Mouse (Mus musculus) CD8-positive naive resting alpha-beta T cell, adult 2 months (primary cell): ENCODE results near the gene Bnc1.

Experiments
- DNase-seq, 2 experiments: peaks; one replicate each; pipeline ENCODE4 v3.0.0; 2022; ENCODE audit warnings: low read depth in 2 of 2, low spot score in 2 of 2

The Bnc1 gene

GRCm38 (mm10) chr7:81992131-81993061 lies at the start of gene Bnc1:
Gene Bnc1 (minus strand): TSS chr7:81992292.
- no peak for DNase-seq

GRCm38 (mm10) chr7:82033347-82033746 lies 41.3 kb upstream of the Bnc1 start:
- DNase-seq, result no peak

GRCm38 (mm10) chr7:82029666-82030065 lies 37.6 kb upstream of the Bnc1 start:
- DNase-seq, result no peak

GRCm38 (mm10) chr7:82025802-82026201 lies 33.7 kb upstream of the Bnc1 start:
- DNase-seq, result no peak

GRCm38 (mm10) chr7:82023676-82024075 lies 31.6 kb upstream of the Bnc1 start:
- DNase-seq, result no peak

GRCm38 (mm10) chr7:82022404-82022803 lies 30.3 kb upstream of the Bnc1 start:
- DNase-seq, result no peak

GRCm38 (mm10) chr7:82018031-82018430 lies 25.9 kb upstream of the Bnc1 start:
- no peak for DNase-seq

- no peak for DNase-seq
Observed at GRCm38 (mm10) chr7:82016751-82017710, 24.9 kb upstream of the Bnc1 start.

GRCm38 (mm10) chr7:82012472-82012871 lies 20.4 kb upstream of the Bnc1 start:
- DNase-seq, result no peak

- no peak for DNase-seq
Observed at GRCm38 (mm10) chr7:82011534-82012401, 19.7 kb upstream of the Bnc1 start.

GRCm38 (mm10) chr7:82007151-82007550 lies 15.1 kb upstream of the Bnc1 start:
- no peak for DNase-seq

- no peak for DNase-seq
Observed at GRCm38 (mm10) chr7:82004228-82004627, 12.1 kb upstream of the Bnc1 start.

GRCm38 (mm10) chr7:81999816-82000215 lies 7.7 kb upstream of the Bnc1 start:
- no peak for DNase-seq

GRCm38 (mm10) chr7:81999372-81999771 lies 7.3 kb upstream of the Bnc1 start:
- no peak for DNase-seq

GRCm38 (mm10) chr7:81995975-81996374 lies 3.9 kb upstream of the Bnc1 start:
- no peak for DNase-seq

GRCm38 (mm10) chr7:81995126-81995525 lies 3.0 kb upstream of the Bnc1 start:
- DNase-seq, result no peak

GRCm38 (mm10) chr7:81993140-81993539 lies 1.0 kb upstream of the Bnc1 start:
- no peak for DNase-seq

GRCm38 (mm10) chr7:81991611-81992061 lies 456 bp downstream of the Bnc1 start:
- DNase-seq, result no peak

- no peak for DNase-seq
Observed at GRCm38 (mm10) chr7:81991116-81991515, 976 bp downstream of the Bnc1 start.

GRCm38 (mm10) chr7:81983651-81984050 lies 8.4 kb downstream of the Bnc1 start:
- DNase-seq, result no peak

- DNase-seq, result no peak
Observed at GRCm38 (mm10) chr7:81978304-81978703, 13.8 kb downstream of the Bnc1 start.
